8 mouse cellular contexts compared by ENCODE assay signal in genomic region chr4:101497336-101497735, GRCm38 (mm10). TPM values are rescaled to one million over a fixed set of nuclear protein-coding genes. Genes with fewer than 3 reads are reported as not detected.
DNase-seq lines count a peak whose midpoint lies in the region; ATAC-seq lines count a peak whose summit lies in the region.

No protein-coding gene starts in this region.

- H3K36me3 ChIP-seq in heart, embryonic 14.5 days (ENCODE audit: control insufficient read depth, insufficient read depth, low read length): no peaks in the 10 kb centered on the region
- no peaks in the 10 kb centered on the region for H3K36me3 ChIP-seq in intestine, embryonic 15.5 days
- H3K36me3 ChIP-seq in megakaryocyte, embryonic 14.5 days (replicated peaks; ENCODE audit: low read length): no peaks in the 10 kb centered on the region

- peak overlapping the region; percentile 31 to 58 for H3K4me3 ChIP-seq in heart, embryonic 14.5 days (ENCODE audit: control insufficient read depth in 1 of 2, insufficient read depth in 1 of 2, low read depth in 1 of 2, low read length in 2 of 2)
- peak overlapping the region; percentile 56 for H3K4me3 ChIP-seq in intestine, embryonic 15.5 days (replicated peaks)
- H3K4me3 ChIP-seq in megakaryocyte, embryonic 14.5 days (replicated peaks): peak overlapping the region; percentile 57

- no peak for ATAC-seq in heart, embryonic 14.5 days (ENCODE audit: insufficient number of reproducible peaks, insufficient read depth, low FRiP score, low read depth)
- 0 out of 2 replicates have a peak, but pooled peaks have one; percentile 20 for ATAC-seq in intestine, embryonic 15.5 days

- no peak overlapping the region for H3K27ac ChIP-seq in heart, embryonic 14.5 days (replicated peaks in 1 of 2; ENCODE audit: control insufficient read depth in 1 of 2, insufficient read depth in 1 of 2, low read depth in 2 of 2, low read length in 2 of 2)
- no peak overlapping the region for H3K27ac ChIP-seq in intestine, embryonic 15.5 days

- WGBS in heart, embryonic 14.5 days: 4% methylated on average over 14 of the region's 14 CpGs
- 4% methylated on average over 14 of the region's 14 CpGs for WGBS in intestine, embryonic 15.5 days

- H3K27me3 ChIP-seq in heart, embryonic 14.5 days (ENCODE audit: control insufficient read depth, insufficient read depth, low read length): peaks cover 45% of the 10 kb centered on the region
- H3K27me3 ChIP-seq in intestine, embryonic 15.5 days (replicated peaks): peaks cover 18% of the 10 kb centered on the region
- peaks cover 57% of the 10 kb centered on the region for H3K27me3 ChIP-seq in megakaryocyte, embryonic 14.5 days (replicated peaks)

- peak overlapping the region; percentile 47; the same call in 1 of the 2 replicates for H3K9ac ChIP-seq in heart, embryonic 14.5 days (ENCODE audit: low read length)
- H3K9ac ChIP-seq in intestine, embryonic 15.5 days: no peak overlapping the region

- no peak for DNase-seq in heart, postnatal 4 days
- DNase-seq in R1 (ENCODE audit: low read depth, low spot score): peak; percentile 52
- peak; percentile 39 for DNase-seq in embryo, embryonic 10.5 days (ENCODE audit: low spot score)
- no peak for DNase-seq in natural killer cell, adult 2 months (ENCODE audit: low spot score in 2 of 2)
- DNase-seq in left cerebral cortex, adult 8-10 months (ENCODE audit: low spot score in 2 of 2): no peak

- no peaks in the 10 kb centered on the region for H3K9me3 ChIP-seq in heart, embryonic 14.5 days (ENCODE audit: control insufficient read depth, low read length)
- no peaks in the 10 kb centered on the region for H3K9me3 ChIP-seq in intestine, embryonic 15.5 days
- no peaks in the 10 kb centered on the region for H3K9me3 ChIP-seq in megakaryocyte, embryonic 14.5 days

- peak overlapping the region; percentile 86 for H3K4me2 ChIP-seq in heart, embryonic 14.5 days (ENCODE audit: low read length)
- peak overlapping the region; percentile 98 for H3K4me2 ChIP-seq in intestine, embryonic 15.5 days (replicated peaks)

- H3K4me1 ChIP-seq in heart, embryonic 14.5 days (ENCODE audit: control insufficient read depth in 2 of 2, insufficient read depth in 2 of 2, low read length in 2 of 2): peaks cover 0 to 4% of the 10 kb centered on the region in 2 experiments; a peak in 2 of 4 replicates
- peaks cover 9% of the 10 kb centered on the region for H3K4me1 ChIP-seq in intestine, embryonic 15.5 days (replicated peaks)
- H3K4me1 ChIP-seq in megakaryocyte, embryonic 14.5 days: peaks cover 16% of the 10 kb centered on the region

RNA-seq across cellular contexts. Expression of gene Dnajc6, which starts 0.9 kb away (rescaled TPM):
- 0.24 and 0.70 TPM in 2 replicates for polyA plus RNA-seq in heart, embryonic 14.5 days (2014; fragmentation: Nextera tagmentation; extraction: Ambion mirVana)
- total RNA-seq in heart, postnatal 4 days (2021): under 1 TPM; 0.48 to 0.52 TPM
- 1.7 and 1.9 TPM in 2 replicates for polyA plus RNA-seq in intestine, embryonic 15.5 days (2015; fragmentation: Nextera tagmentation; extraction: Ambion mirVana)
- polyA plus RNA-seq in megakaryocyte, embryonic 14.5 days (2012; ENCODE audit: insufficient read depth, low replicate concordance): 0.02 TPM in 1 of 2 replicates, not detected in the other
- 100 to 1,000 TPM; 274 to 346 (median 317) TPM for total RNA-seq in left cerebral cortex, adult 8-10 months (2022)

Comparison
In these comparisons a context has a peak if more than half of its experiments do, and no peak if none do; other contexts are left out.
1. DNase-seq: peak in R1 (single experiment) and embryo, embryonic 10.5 days (single experiment); none in heart, postnatal 4 days (single experiment), natural killer cell, adult 2 months (0 of 2) and left cerebral cortex, adult 8-10 months (0 of 2).
2. Peak in every context shown above with its lines, with median percentiles within 50 percentile points of each other: H3K4me3 ChIP-seq.